Mouse (Mus musculus): ENCODE data around the gene Actr8.
A peak's percentile ranks its signal among the peaks of the same experiment; 100 is the strongest.

Gene Actr8

DNA sequence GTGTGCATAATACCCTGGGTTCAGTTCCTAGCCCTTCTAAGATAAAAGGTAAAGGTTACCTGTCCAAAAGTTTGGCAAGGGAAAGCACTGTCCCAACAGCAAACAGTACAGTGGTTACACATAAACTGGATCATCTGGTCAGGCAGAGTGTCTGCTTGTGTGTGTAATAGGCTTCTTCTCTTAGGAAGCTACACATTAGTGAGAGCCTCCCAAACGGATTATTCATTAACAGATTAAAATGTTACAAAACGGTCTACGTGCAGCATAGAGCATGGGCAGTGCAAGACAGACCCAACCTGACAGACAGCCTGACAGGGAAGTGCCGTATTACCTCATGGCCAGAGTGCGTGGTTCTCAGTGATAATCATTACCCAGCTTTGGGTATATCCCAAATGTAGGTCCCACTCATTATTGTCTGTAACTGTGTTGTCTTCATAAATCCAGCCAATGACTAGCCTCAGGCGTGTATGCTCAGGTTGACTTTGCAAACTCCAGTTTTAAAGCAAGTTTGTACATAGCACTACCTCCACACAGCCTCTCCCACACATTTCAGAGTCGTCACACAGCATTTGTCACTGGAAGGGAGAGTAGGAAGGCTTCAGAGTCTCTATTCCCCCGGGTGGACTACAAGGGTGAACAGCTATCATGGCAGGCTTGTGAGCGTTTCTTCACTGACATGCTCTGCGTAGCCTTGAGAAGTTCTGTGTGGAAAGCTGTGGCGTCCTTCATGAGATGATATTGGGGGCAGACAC is 18.0 kb downstream of the Actr8 start:
- no peak for DNase-seq (ENCODE audit: low spot score)

- DNase-seq (ENCODE audit: low spot score), result no peak
Measured at GRCm38 (mm10) chr14:29997345-29997744, 19.2 kb downstream of the Actr8 start.

DNA sequence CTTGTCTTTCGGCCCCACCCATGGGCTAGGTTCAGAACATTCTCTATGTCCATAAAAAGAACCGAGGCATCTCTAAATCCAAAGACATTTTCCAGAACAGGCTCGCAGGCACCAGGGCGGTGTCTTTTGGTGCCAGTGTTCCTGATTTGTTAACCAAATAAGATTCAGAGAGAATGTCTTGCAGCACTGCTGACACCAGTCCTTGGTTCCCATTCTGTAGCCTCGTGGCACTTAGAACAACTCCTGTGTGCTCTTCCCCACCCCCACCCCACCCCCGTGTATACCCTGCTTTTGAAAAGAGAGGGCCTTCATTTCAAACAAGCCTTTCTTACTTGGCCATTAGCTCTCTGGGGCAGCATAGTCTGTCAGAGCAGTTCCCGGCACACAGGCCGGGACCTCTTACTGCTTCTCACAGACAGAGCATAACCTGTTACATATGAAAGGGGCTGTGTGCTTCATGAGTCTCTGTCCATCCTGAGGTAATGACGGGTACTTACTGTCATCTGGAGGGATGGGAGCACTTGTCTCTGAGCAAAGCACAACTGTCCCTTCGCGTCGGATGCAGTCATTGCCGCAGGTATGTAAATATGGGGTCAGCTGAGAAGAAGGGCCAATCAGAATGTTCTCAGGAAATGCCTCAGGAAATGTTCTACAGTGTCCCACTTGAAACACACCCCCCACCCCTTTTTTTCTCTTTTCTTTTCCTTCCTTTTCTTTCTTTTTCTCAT is 20.8 kb downstream of the Actr8 start:
- DNase-seq (ENCODE audit: low spot score), result no peak

GRCm38 (mm10) chr14:29999475-29999811 is 21.3 kb downstream of the Actr8 start:
- DNase-seq (ENCODE audit: low spot score), result no peak

DNA sequence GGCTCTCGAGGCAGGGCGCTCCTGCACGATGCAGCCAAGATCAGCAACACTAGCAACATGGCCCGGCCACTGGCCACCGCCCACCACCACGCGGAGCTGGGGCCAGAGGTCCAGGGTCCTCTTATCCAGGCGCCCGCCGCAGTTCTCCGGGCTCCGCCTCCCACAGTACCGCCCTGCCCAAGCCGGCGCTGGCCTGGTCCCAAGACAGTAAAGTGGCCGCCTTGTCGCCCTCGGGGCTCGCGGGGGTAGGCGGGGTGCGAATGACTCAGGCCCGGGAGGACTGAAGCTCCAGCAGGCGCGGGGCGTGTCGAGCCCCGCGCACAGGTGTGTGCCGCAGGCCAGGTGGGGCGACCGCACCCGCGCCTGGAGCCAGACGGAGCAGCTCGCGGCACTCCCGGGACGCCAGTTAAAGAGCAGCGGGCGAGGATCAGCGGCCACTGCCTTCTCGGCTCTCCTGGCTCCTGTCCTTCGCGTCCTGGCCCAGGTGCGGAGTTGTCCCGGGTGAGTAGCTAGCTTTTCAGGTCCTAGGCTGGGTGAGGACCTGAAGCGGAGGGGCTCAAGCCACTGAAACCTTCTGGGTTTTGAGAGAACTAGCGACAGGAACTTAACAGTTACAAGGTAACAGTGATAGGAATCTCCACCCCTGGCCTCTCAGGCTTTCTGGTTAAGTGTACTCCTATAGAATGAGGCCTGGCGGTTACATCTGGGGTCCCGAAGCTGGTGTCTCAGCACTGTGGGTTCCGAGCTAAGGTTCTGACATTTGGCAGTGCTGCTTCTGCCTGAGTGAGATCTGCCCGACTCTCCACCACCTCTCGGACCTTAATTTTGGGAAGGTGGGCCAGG is 30.8 kb downstream of the Actr8 start, which contains the start of the genes Il17rb and Chdh:
Gene Il17rb (minus strand): TSS at position 164 of the 843 bp plus-strand sequence.
Gene Chdh (plus strand): TSS at position 291 of the 843 bp plus-strand sequence.
- DNase-seq (ENCODE audit: low spot score), result no peak

GRCm38 (mm10) chr14:30009864-30010560 is 31.9 kb downstream of the Actr8 start:
- DNase-seq (ENCODE audit: low spot score), result peak; percentile 78

- peak; percentile 74 for DNase-seq (ENCODE audit: low spot score)
Measured at GRCm38 (mm10) chr14:30011886-30012560, 33.9 kb downstream of the Actr8 start.

GRCm38 (mm10) chr14:30014487-30014886 is 36.4 kb downstream of the Actr8 start:
- DNase-seq (ENCODE audit: low spot score), result no peak

DNA sequence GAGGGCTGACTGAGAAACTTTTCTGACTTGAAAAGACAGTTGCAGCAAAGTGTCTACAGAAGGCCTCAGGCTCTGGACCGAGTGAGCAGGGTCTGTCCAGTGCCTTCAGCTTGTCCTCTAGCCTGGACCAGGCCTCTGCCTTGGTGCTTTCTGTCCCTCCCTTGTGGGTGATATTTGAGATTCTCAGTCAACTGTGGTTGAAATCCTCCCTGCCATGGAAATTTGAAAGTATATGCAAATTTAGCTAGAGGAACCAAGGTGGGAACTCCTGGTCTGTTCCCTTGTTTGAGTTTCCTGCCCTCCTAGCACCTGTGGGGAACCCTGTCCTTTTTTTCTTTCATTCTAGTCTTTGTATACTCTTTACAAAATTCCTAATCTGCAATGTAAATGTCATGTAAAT is 36.9 kb downstream of the Actr8 start:
- DNase-seq (ENCODE audit: low spot score), result no peak

DNA sequence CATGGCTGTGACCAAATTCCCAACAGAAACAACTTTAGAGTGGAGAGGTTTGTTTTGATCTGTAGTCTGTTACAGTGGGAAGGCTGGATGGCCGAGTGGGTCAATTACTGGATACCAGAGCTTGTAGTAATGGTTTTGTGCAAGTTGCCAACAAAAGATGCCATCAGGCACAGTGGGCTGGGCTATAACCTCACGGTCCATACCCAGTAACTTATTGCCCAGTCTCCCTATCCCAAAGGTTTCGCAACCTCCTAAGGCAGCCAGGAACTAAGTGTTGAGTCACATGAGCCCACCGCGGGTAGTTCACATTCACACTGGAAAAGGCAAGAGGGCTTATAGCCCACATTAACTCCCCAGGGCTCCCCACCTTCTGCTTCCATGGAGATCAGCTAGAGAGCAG is 38.5 kb downstream of the Actr8 start:
- peak; percentile 62 for DNase-seq (ENCODE audit: low spot score)

- DNase-seq (ENCODE audit: low spot score), result no peak
Measured at GRCm38 (mm10) chr14:30017794-30018462, 39.8 kb downstream of the Actr8 start.

- DNase-seq (ENCODE audit: low spot score), result peak; percentile 27
Measured at GRCm38 (mm10) chr14:30018463-30018801, 40.3 kb downstream of the Actr8 start.

GRCm38 (mm10) chr14:30018846-30019245 is 40.7 kb downstream of the Actr8 start:
- DNase-seq (ENCODE audit: low spot score), result no peak

- peak; percentile 8 for DNase-seq (ENCODE audit: low spot score)
Measured at GRCm38 (mm10) chr14:30019375-30019774, 41.2 kb downstream of the Actr8 start.

- peak; percentile 13 for DNase-seq (ENCODE audit: low spot score)
Measured at GRCm38 (mm10) chr14:30019792-30020575, 41.8 kb downstream of the Actr8 start.

DNA sequence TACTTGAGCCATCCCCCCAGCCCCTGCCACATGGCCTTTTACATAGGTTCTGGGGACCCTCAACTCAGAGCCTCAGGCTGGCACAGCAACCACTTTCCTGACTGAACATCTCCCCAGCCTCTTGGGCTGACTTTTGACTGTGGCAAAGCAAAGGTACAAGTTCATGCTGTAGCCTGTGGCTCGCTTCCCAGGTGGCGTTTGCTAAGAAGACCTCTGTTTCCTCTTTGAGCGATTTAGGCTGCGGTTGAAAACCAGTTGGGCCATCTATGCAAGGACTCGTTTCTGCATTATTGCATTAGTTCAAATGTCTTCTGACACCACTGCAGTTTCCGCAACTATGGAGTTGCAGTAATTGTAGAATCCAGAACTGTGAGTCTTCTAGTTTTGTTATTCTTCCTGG is 44.3 kb downstream of the Actr8 start:
- no peak for DNase-seq (ENCODE audit: low spot score)

- no peak for DNase-seq (ENCODE audit: low spot score)
Measured at GRCm38 (mm10) chr14:30024387-30024786, 46.2 kb downstream of the Actr8 start.

DNA sequence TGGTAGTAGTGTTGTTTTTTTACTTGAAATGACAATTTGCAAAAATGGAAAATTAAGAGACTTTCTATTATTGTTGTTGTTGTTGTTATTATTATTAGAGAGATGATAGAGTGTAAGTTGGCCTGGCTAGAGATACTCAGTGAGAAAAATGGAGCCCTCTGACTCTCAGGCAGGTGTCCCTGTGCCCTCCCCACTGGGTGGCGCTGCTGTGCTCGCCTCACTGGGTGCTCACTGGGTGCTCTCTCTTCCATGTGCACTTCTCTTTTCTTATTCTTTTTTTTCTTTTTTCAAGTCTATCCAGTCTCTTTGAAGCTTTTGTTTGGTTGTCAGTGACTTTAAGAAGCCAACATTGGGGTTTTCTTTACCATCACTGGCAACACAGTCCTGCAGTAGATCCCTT is 49.2 kb downstream of the Actr8 start:
- no peak for DNase-seq (ENCODE audit: low spot score)

GRCm38 (mm10) chr14:30033405-30033804 is 55.3 kb downstream of the Actr8 start:
- DNase-seq (ENCODE audit: low spot score), result no peak

DNA sequence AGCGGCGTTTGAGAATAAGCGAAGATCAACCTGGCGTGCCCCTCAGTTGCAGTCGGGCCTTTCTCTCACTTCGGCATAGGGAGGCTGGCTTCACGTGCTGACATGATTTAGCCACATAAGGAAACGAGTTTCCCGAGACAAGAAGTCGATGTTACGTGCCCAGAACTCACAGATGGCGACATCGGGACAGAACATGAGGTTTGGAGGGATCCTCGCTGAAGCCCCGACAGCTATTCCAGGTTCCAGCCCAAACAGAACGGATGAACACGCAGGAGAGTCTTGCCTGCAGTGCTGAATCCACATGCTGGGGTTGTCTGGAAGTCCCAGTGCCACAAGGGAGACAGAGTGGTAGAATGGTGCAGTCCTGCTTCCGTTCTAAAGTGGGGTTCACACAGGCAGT is 60.3 kb downstream of the Actr8 start:
- no peak for DNase-seq (ENCODE audit: low spot score)

Data from adipocyte (in vitro differentiated cells).